Mouse (Mus musculus) intestine, embryonic 14.5 days (tissue): ENCODE measurements around the gene Ddx39b. TPM values are rescaled to one million over a fixed set of nuclear protein-coding genes. Genes with fewer than 3 reads are reported as not detected.

Source experiments
- ATAC-seq: fragments of 200-750 bp; cut with Nextera tagmentation; replicated peaks from 2 replicates; pipeline ENCODE4 v1.8.0; 2017; ENCODE audit warnings: low read depth, moderate number of reproducible peaks, moderate TSS enrichment, moderate library complexity; ENCODE audit not compliant: low FRiP score, low TSS enrichment
- DNase-seq: peaks from one replicate; pipeline ENCODE4 v3.0.0-alpha.2; 2018; ENCODE audit warnings: low spot score
- H3K27ac ChIP-seq: fragments of 300-500 bp; sonication (generic); 2 replicates; pipeline ENCODE4 v1.5.1; 2014; ENCODE audit warnings: low read depth, mild to moderate bottlenecking, control low read depth
- H3K27me3 ChIP-seq: fragments of 300-500 bp; sonication (generic); replicated peaks from 2 replicates; pipeline ENCODE4 v1.6.1; 2014; ENCODE audit warnings: low read length, control low read depth; ENCODE audit not compliant: control insufficient read depth, insufficient read depth
- H3K36me3 ChIP-seq: fragments of 300-500 bp; sonication (generic); 2 replicates; pipeline ENCODE4 v1.6.1; 2014; ENCODE audit warnings: low read length, control low read depth; ENCODE audit not compliant: control insufficient read depth, insufficient read depth
- H3K4me1 ChIP-seq: fragments of 300-500 bp; sonication (generic); replicated peaks from 2 replicates; pipeline ENCODE4 v1.6.1; 2014; ENCODE audit warnings: low read length, control low read depth, mixed read lengths; ENCODE audit not compliant: control insufficient read depth, insufficient read depth
- H3K4me2 ChIP-seq: fragments of 300-500 bp; sonication (generic); 2 replicates; pipeline ENCODE4 v1.6.1; 2014; ENCODE audit warnings: low read length
- H3K4me3 ChIP-seq: fragments of 300-500 bp; sonication (generic); 2 replicates; pipeline ENCODE4 v1.5.1; 2014; ENCODE audit warnings: low read depth, low read length, control low read depth, mixed read lengths
- H3K9ac ChIP-seq: fragments of 300-500 bp; sonication (generic); 2 replicates; pipeline ENCODE4 v1.6.1; 2014; ENCODE audit warnings: mild to moderate bottlenecking, low read length
- H3K9me3 ChIP-seq: fragments of 300-500 bp; sonication (generic); 2 replicates; pipeline ENCODE4 v1.6.1; 2016; ENCODE audit warnings: low read length, control low read depth; ENCODE audit not compliant: control insufficient read depth
- WGBS: fragments of 180-500 bp; shearing (Covaris S2); extraction: QIAGEN DNeasy Blood & Tissue Kit; methylation state at CpG from one replicate; pipeline ENCODE4 v1.1.7; 2014; 5-methylcytosine and 5-hydroxymethylcytosine counted together
- polyA plus RNA-seq: library from polyadenylated mRNA; unstranded; fragments of >200 nt; fragmentation: Nextera tagmentation; extraction: Ambion mirVana; gene quantifications from 2 replicates; pipeline ENCODE4 v1.2.1, GENCODE M21; 2014

Ddx39b gene
- polyA plus RNA-seq, 1 experiment from 2014 or later: 458 TPM

DNA sequence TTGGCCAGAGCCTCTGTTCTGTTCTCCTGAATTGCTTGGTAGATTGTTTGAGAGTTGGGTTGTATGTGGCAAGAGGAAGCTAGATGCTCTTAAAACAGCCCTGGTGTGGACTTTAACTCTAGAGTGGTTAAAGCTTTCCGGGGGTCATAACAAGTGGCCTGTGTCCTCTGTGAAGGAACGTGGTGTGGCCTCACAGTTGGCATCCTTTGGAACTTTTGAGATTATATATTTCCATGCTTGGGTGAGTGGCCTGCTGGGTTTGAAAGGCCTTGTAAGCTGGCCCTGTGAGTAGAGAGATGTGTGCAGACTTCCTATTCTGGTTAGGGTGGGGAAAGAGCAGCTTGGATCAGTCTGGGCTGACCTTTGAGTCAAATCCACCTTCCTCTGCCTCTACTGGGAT is 3.5 kb downstream of the Ddx39b start:
- DNase-seq (no peak), ATAC-seq (no peak)
- peaks cover 41% of the 10 kb centered on the region for H3K4me1 ChIP-seq
- 78% methylated on average over 2 of the region's 2 CpGs for WGBS
- H3K27me3 ChIP-seq: no peaks in the 10 kb centered on the region
- H3K27ac ChIP-seq: no peak overlapping the region
- H3K4me3 ChIP-seq: peak overlapping the region; percentile 86; the same call in 1 of the 2 replicates
- H3K4me2 ChIP-seq: peak overlapping the region; percentile 87
- peaks cover 68% of the 10 kb centered on the region for H3K36me3 ChIP-seq
- peak overlapping the region; percentile 99; the same call in 1 of the 2 replicates for H3K9ac ChIP-seq
- no peaks in the 10 kb centered on the region for H3K9me3 ChIP-seq

DNA sequence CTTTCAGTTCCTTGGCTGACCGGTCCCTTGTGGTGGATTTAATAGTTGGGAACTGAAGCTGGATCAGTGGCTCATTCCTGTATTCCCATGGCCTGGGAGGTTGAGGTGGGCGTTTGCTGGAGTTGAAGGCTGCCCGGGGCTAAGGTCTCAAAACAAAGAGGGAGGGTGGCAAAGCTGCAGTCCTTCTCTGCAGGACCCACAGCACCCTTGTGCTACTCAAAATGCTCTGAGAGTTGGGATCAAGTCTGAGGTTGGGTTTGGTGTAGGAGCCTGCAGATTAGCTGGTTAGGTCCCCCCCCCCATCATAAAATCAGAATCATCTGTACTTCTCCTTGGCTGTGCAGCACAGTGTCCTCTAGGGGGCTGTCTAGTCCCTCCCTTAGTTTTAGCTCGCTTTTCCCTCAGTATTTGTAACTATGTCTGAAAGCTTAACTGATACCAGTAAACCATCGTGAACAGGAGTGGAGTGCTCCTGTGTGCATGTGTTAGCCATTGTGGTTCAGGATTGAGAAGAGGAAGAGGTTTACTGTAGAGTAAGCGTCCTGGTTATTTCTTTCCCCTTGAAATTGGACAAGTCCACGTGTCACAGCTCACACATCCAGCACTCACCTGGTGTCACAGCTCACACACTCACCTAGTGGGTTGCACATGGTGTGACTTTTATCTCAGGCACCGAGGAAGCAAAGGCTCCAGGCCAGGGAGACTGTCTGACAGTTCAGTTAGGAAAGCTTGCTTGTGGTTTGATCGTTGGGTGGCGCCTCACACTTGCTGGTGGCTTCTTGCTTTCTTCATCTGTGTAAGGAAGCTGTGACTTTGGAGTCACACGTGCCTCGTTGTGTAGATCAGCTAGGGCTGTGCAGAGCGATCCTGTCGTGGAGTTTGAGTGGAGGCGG is 4.4 kb downstream of the Ddx39b start:
- no peak overlapping the region for H3K27ac ChIP-seq
- WGBS: 81% methylated on average over 15 of the region's 15 CpGs
- no peak for DNase-seq

DNA sequence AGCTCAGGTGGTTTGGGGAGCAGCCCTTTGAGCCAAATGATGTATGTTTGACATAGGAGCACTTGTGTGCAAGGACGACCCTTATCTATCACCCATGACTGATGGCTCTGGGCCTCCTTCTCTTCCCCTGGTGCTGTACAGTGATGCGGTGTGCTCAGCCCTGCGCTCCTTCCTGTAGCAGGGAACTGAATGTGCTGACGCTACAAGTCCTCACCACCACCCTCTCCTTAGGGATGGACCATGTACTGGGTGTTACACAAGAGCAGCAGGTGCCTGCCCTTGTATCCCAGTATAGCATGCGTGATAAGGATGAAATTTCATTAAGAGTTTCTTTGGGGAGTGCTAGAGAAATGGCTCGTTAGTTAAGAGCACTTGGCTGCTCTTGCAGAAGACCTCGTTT is 5.6 kb downstream of the Ddx39b start:
- Histone ChIP-seq H3K4me1 (peaks cover 31% of the 10 kb centered on the region), H3K4me2 (no peak overlapping the region), H3K9ac (no peak overlapping the region), H3K9me3 (no peaks in the 10 kb centered on the region), H3K27me3 (no peaks in the 10 kb centered on the region), H3K27ac (no peak overlapping the region), H3K36me3 (peaks cover 88% of the 10 kb centered on the region), H3K4me3 (no peak overlapping the region)
- ATAC-seq (no peak), DNase-seq (no peak)
- 85% methylated on average over 7 of the region's 7 CpGs for WGBS

More for the DNA sequence above, 4.4 kb downstream of the Ddx39b start:
- H3K4me2 ChIP-seq: no peak overlapping the region
- peaks cover 78% of the 10 kb centered on the region for H3K36me3 ChIP-seq
- ATAC-seq: no peak
- H3K9ac ChIP-seq: no peak overlapping the region
- H3K4me3 ChIP-seq: no peak overlapping the region
- H3K27me3 ChIP-seq: no peaks in the 10 kb centered on the region
- peaks cover 32% of the 10 kb centered on the region for H3K4me1 ChIP-seq
- no peaks in the 10 kb centered on the region for H3K9me3 ChIP-seq

DNA sequence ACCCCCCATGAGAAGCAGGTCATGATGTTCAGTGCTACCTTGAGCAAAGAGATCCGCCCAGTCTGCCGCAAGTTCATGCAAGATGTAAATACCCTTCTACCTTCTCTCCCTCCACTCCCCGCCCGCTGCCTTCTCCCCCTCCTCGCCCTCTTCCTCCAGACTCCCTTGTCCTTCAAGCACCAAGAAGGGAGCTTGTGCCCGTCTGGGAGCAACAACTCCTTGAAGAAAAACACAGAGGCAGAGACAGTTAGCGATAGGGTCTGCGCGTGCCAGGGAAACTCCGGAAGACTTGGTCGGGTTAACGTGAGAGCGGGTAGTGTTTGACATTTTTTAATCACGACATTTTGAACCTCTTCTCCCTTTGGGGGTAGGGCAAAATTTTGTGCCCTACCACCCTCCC is 7.4 kb downstream of the Ddx39b start:
- ATAC-seq: no peak
- Histone ChIP-seq H3K4me1 (peaks cover 22% of the 10 kb centered on the region), H3K36me3 (peaks cover 98% of the 10 kb centered on the region), H3K9me3 (no peaks in the 10 kb centered on the region), H3K4me3 (no peak overlapping the region), H3K27me3 (no peaks in the 10 kb centered on the region), H3K4me2 (no peak overlapping the region), H3K27ac (no peak overlapping the region), H3K9ac (no peak overlapping the region)
- 87% methylated on average over 14 of the region's 14 CpGs for WGBS
- no peak for DNase-seq

DNA sequence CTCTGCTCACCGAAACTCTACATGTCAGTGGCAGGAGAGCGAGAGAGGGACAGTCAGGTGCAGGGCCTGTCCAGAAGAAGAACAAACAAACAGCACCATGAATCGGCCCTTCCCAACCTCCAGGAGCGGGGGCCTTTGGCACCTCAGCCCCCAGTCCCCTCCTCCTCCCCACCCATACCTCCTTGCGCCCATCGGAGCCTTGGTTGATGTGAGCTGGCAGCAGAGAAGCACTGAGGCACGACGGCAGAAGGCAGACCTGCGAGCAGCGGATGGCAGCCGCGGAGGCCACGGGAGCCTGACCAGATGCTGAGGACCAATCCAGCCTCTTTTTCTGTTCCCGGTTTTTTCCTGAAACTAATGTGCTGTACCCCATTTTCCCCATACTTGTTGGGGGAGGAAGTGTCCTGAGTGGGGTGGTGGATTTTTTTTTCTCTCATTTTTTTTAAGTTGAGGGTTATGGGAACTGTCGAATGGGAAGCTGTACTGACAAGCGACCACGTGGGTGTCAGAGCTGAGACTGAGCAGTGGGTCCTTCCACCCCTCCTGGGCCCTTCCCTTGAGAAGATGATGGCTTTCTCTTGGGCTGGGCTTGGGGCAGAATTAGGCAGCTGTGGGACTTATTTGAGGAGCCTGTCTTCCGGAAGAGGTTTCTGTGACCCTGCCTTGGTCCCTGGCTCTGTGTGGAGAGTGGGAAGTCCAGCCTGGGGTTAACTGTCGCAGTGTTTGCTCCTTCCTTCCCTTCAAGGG is 8.1 kb downstream of the Ddx39b start:
- H3K9me3 ChIP-seq: no peaks in the 10 kb centered on the region
- H3K9ac ChIP-seq: no peak overlapping the region
- H3K4me2 ChIP-seq: no peak overlapping the region
- no peak for ATAC-seq
- no peak overlapping the region for H3K4me3 ChIP-seq
- DNase-seq: no peak
- 88% methylated on average over 19 of the region's 19 CpGs for WGBS
- H3K27ac ChIP-seq: no peak overlapping the region
- peaks cover 16% of the 10 kb centered on the region for H3K4me1 ChIP-seq
- peaks cover 95% of the 10 kb centered on the region for H3K36me3 ChIP-seq
- H3K27me3 ChIP-seq: no peaks in the 10 kb centered on the region

DNA sequence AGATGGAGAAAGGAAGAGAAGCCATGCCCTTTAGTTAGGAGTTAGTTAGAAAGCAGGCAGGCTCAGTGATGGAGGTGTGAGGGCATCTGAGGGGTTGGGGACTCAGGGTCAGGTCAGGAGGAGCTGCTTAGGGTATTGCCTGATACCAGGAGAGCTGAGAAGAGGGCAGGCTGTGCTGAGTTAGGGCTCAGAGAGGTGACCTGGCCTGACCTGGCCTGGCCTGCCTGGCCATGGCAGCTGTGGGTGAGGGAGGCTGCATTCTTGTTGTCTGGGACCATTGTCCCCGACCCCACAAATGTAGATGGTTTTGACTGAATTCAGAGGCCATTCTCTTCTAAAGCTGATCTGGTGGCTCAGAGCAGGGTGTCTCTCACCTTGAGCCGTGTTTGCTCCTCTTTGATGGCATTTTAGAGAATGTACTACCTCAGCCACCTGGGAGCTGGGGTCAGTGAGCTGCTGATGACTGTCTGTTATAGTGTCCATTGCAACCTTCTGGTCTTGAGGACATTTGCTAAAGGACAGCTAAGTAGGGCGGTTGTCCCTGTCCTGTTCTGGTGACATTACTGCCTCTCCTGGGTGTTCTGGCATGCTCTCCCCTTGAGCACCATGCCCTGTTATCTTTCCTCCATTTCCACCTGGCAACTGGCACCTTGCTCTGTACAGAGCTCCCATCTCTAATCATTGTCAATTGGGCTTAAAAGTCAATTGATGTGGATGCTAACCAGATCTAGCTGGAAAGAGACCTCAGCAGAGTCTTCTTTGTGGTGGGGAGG is 9.0 kb downstream of the Ddx39b start:
- H3K4me1 ChIP-seq: peaks cover 7% of the 10 kb centered on the region; the same call in 1 of the 2 replicates
- 93% methylated on average over 3 of the region's 3 CpGs for WGBS
- H3K9ac ChIP-seq: no peak overlapping the region
- H3K27ac ChIP-seq: no peak overlapping the region
- DNase-seq (no peak), ATAC-seq (no peak)
- H3K4me2 ChIP-seq: no peak overlapping the region
- no peak overlapping the region for H3K4me3 ChIP-seq
- peaks cover 86% of the 10 kb centered on the region for H3K36me3 ChIP-seq
- H3K9me3 ChIP-seq: no peaks in the 10 kb centered on the region
- no peaks in the 10 kb centered on the region for H3K27me3 ChIP-seq

DNA sequence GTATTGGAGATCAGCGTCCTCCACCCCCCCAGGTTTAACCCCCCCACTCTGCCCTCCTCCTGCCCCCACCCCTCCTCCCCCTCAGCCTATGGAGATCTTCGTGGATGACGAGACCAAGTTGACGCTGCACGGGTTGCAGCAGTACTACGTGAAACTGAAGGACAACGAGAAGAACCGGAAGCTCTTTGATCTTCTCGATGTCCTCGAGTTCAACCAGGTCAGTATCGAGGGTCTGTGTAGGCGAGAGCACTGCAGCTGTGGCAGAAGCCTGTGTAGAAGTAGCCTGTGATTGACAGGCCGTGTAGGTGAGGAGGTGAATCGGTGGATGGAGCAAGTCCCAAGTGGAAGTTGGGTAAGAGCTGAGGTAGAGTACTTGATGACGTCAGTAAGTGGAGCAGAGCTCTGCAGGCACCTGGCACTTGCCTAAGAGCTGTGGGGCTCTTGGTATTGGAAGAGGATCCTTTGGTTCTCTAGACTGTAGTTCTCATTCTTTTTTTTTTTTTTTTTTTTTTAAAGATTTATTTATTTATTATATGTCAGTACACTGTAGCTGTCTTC is 9.7 kb downstream of the Ddx39b start:
- no peak overlapping the region for H3K4me2 ChIP-seq
- no peaks in the 10 kb centered on the region for H3K27me3 ChIP-seq
- 85% methylated on average over 15 of the region's 15 CpGs for WGBS
- H3K36me3 ChIP-seq: peaks cover 79% of the 10 kb centered on the region
- H3K4me1 ChIP-seq: peaks cover 3% of the 10 kb centered on the region; the same call in 1 of the 2 replicates
- H3K9me3 ChIP-seq: no peaks in the 10 kb centered on the region
- ATAC-seq: no peak
- H3K27ac ChIP-seq: no peak overlapping the region
- H3K9ac ChIP-seq: no peak overlapping the region
- no peak overlapping the region for H3K4me3 ChIP-seq
- no peak for DNase-seq

DNA sequence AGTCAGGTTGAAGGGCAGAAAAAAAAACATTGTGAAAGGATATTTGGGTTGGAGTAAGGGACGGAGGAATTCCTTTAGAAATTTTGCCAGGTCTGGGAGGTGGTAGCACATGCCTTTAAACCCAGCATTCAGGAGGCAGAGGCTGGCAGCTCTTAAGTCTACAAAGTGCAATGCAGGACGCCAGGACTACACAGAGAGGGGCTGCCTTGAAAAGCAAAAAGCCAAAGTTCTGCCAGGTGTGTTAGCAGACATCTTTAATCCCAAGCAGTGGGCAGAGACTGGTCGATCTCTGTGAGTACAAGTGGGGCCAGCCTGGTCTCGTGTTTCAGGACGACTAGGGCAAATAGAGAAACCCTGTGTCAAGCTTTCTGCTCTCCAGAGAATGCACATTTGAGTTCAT is 10.4 kb downstream of the Ddx39b start:
- Histone ChIP-seq H3K9ac (no peak overlapping the region), H3K27me3 (no peaks in the 10 kb centered on the region), H3K9me3 (no peaks in the 10 kb centered on the region), H3K27ac (no peak overlapping the region), H3K4me1 (no peaks in the 10 kb centered on the region), H3K4me3 (no peak overlapping the region), H3K36me3 (peaks cover 72% of the 10 kb centered on the region), H3K4me2 (no peak overlapping the region)
- WGBS: 79% methylated on average over 5 of the region's 5 CpGs
- DNase-seq (no peak), ATAC-seq (no peak)
